Mouse (Mus musculus) cerebellum, postnatal 25 days (tissue): ENCODE data around the gene Actn1.

Experiments
- DNase-seq, 2 experiments: peaks; one replicate each; pipeline ENCODE4 v3.0.0; 2021; ENCODE audit warnings: mixed read lengths in 2 of 2

Actn1 gene

GRCm38 (mm10) chr12:80224241-80224731, 35.9 kb downstream of the Actn1 start:
- DNase-seq, result no peak

- DNase-seq, result no peak
Observed at GRCm38 (mm10) chr12:80223511-80223910, 36.7 kb downstream of the Actn1 start.

GRCm38 (mm10) chr12:80222473-80222872, 37.7 kb downstream of the Actn1 start:
- no peak for DNase-seq

- no peak for DNase-seq
Observed at GRCm38 (mm10) chr12:80220260-80221038, 39.7 kb downstream of the Actn1 start.

GRCm38 (mm10) chr12:80218784-80219183, 41.4 kb downstream of the Actn1 start:
- DNase-seq, result no peak

GRCm38 (mm10) chr12:80218045-80218611, 42.0 kb downstream of the Actn1 start:
- no peak for DNase-seq

- DNase-seq, result no peak
Observed at GRCm38 (mm10) chr12:80217049-80217448, 43.1 kb downstream of the Actn1 start.

GRCm38 (mm10) chr12:80216258-80216881, 43.8 kb downstream of the Actn1 start:
- DNase-seq, result no peak

- DNase-seq, result no peak
Observed at GRCm38 (mm10) chr12:80213810-80214209, 46.4 kb downstream of the Actn1 start.

GRCm38 (mm10) chr12:80213263-80213662, 46.9 kb downstream of the Actn1 start:
- DNase-seq, result no peak

GRCm38 (mm10) chr12:80210791-80211612, 49.2 kb downstream of the Actn1 start:
- no peak for DNase-seq

- DNase-seq, result no peak
Observed at GRCm38 (mm10) chr12:80209914-80210313, 50.3 kb downstream of the Actn1 start.

- DNase-seq, result no peak
Observed at GRCm38 (mm10) chr12:80208126-80208820, 51.9 kb downstream of the Actn1 start.

- no peak for DNase-seq
Observed at GRCm38 (mm10) chr12:80203284-80203683, 56.9 kb downstream of the Actn1 start.

GRCm38 (mm10) chr12:80199738-80200137, 60.4 kb downstream of the Actn1 start:
- DNase-seq, result no peak

- DNase-seq, result peak; percentile 26 to 71
Observed at GRCm38 (mm10) chr12:80198487-80198886, 61.7 kb downstream of the Actn1 start.

- DNase-seq, result peak; percentile 55 to 76
Observed at GRCm38 (mm10) chr12:80197343-80197742, 62.8 kb downstream of the Actn1 start.

GRCm38 (mm10) chr12:80191806-80192205, 68.4 kb downstream of the Actn1 start:
- no peak for DNase-seq

GRCm38 (mm10) chr12:80191371-80191770, 68.8 kb downstream of the Actn1 start:
- DNase-seq, result no peak

- no peak for DNase-seq
Observed at GRCm38 (mm10) chr12:80190915-80191314, 69.3 kb downstream of the Actn1 start.

- DNase-seq, result no peak
Observed at GRCm38 (mm10) chr12:80184041-80184440, 76.1 kb downstream of the Actn1 start.

- DNase-seq, result no peak
Observed at GRCm38 (mm10) chr12:80181831-80182230, 78.3 kb downstream of the Actn1 start.
